Mouse (Mus musculus): ENCODE measurements around the gene Psmb10. TPM values are rescaled to one million over a fixed set of nuclear protein-coding genes. Genes with fewer than 3 reads are reported as not detected.

Psmb10 gene
- polyA plus RNA-seq, 1 experiment from 2014 or later: 50.7 TPM

GRCm38 (mm10) chr8:105900180-105900940, 37.9 kb downstream of the Psmb10 start, which contains the start of gene Pskh1:
Gene Pskh1, plus strand, starts transcription at chr8:105900441.
- H3K4me1 ChIP-seq (ENCODE audit: control insufficient read depth, insufficient read depth, low read length): peaks cover 6% of the 10 kb centered on the region
- H3K9ac ChIP-seq (replicated peaks; ENCODE audit: low read length): peak within 1 kb of the TSS; percentile 98
- under 1% methylated on average over 68 of the region's 68 CpGs for WGBS
- H3K27me3 ChIP-seq (ENCODE audit: control insufficient read depth, insufficient read depth, low read length): no peaks in the 10 kb centered on the region
- H3K9me3 ChIP-seq (ENCODE audit: control insufficient read depth, low read length): no peaks in the 10 kb centered on the region
- peak; percentile 97 for DNase-seq
- peak within 1 kb of the TSS; percentile 89 for H3K4me2 ChIP-seq (ENCODE audit: low read length)
- H3K4me3 ChIP-seq (replicated peaks; ENCODE audit: low read depth, low read length): peak within 1 kb of the TSS; percentile 89
- peak within 1 kb of the TSS; percentile 91 for H3K27ac ChIP-seq (replicated peaks; ENCODE audit: low read depth, low read length)
- ATAC-seq (ENCODE audit: low FRiP score, low TSS enrichment): peak; percentile 94
- 0 out of 2 replicates have a peak, but pooled peaks cover under 1% of the 10 kb centered on the region for H3K36me3 ChIP-seq (ENCODE audit: control insufficient read depth, insufficient read depth, low read length)

GRCm38 (mm10) chr8:105897801-105898480, 40.3 kb downstream of the Psmb10 start:
- WGBS: 81% methylated on average over 9 of the region's 9 CpGs
- ATAC-seq (ENCODE audit: low FRiP score, low TSS enrichment) (no peak), DNase-seq (no peak)

GRCm38 (mm10) chr8:105893339-105893738, 44.9 kb downstream of the Psmb10 start, which contains the start of gene Nrn1l:
Gene Nrn1l, plus strand, starts transcription at chr8:105893567.
- H3K9ac ChIP-seq (replicated peaks; ENCODE audit: low read length): peak within 1 kb of the TSS; percentile 17; the same call in 1 of the 2 replicates
- 0 out of 2 replicates have a peak, but pooled peaks cover 7% of the 10 kb centered on the region for H3K4me1 ChIP-seq (ENCODE audit: control insufficient read depth, insufficient read depth, low read length)
- no peak within 1 kb of the TSS for H3K4me3 ChIP-seq (replicated peaks; ENCODE audit: low read depth, low read length)
- DNase-seq (peak; percentile 81), ATAC-seq (ENCODE audit: low FRiP score, low TSS enrichment) (peak; percentile 86)
- no peaks in the 10 kb centered on the region for H3K9me3 ChIP-seq (ENCODE audit: control insufficient read depth, low read length)
- no peaks in the 10 kb centered on the region for H3K27me3 ChIP-seq (ENCODE audit: control insufficient read depth, insufficient read depth, low read length)
- H3K4me2 ChIP-seq (ENCODE audit: low read length): peak within 1 kb of the TSS; percentile 32
- WGBS: 4% methylated on average over 11 of the region's 11 CpGs
- H3K27ac ChIP-seq (replicated peaks; ENCODE audit: low read depth, low read length): no peak within 1 kb of the TSS
- peaks cover 59% of the 10 kb centered on the region for H3K36me3 ChIP-seq (ENCODE audit: control insufficient read depth, insufficient read depth, low read length)

More at GRCm38 (mm10) chr8:105897801-105898480, 40.3 kb downstream of the Psmb10 start:
- no peaks in the 10 kb centered on the region for H3K27me3 ChIP-seq (ENCODE audit: control insufficient read depth, insufficient read depth, low read length)
- H3K4me2 ChIP-seq (ENCODE audit: low read length): no peak overlapping the region
- H3K4me3 ChIP-seq (replicated peaks; ENCODE audit: low read depth, low read length): no peak overlapping the region
- peaks cover 13% of the 10 kb centered on the region for H3K4me1 ChIP-seq (ENCODE audit: control insufficient read depth, insufficient read depth, low read length)
- no peaks in the 10 kb centered on the region for H3K9me3 ChIP-seq (ENCODE audit: control insufficient read depth, low read length)
- H3K27ac ChIP-seq (replicated peaks; ENCODE audit: low read depth, low read length): no peak overlapping the region
- H3K9ac ChIP-seq (replicated peaks; ENCODE audit: low read length): no peak overlapping the region
- H3K36me3 ChIP-seq (ENCODE audit: control insufficient read depth, insufficient read depth, low read length): peaks cover 13% of the 10 kb centered on the region

- Histone ChIP-seq H3K36me3 (ENCODE audit: control insufficient read depth, insufficient read depth, low read length) (peaks cover 68% of the 10 kb centered on the region), H3K4me3 (replicated peaks; ENCODE audit: low read depth, low read length) (no peak overlapping the region), H3K27ac (replicated peaks; ENCODE audit: low read depth, low read length) (no peak overlapping the region), H3K9me3 (ENCODE audit: control insufficient read depth, low read length) (no peaks in the 10 kb centered on the region), H3K4me1 (ENCODE audit: control insufficient read depth, insufficient read depth, low read length) (0 out of 2 replicates have a peak, but pooled peaks cover 7% of the 10 kb centered on the region), H3K9ac (replicated peaks; ENCODE audit: low read length) (no peak overlapping the region), H3K27me3 (ENCODE audit: control insufficient read depth, insufficient read depth, low read length) (no peaks in the 10 kb centered on the region), H3K4me2 (ENCODE audit: low read length) (no peak overlapping the region)
- ATAC-seq (ENCODE audit: low FRiP score, low TSS enrichment): no peak
- peak; percentile 57 for DNase-seq
- 89% methylated on average over 6 of the region's 6 CpGs for WGBS
Measured at GRCm38 (mm10) chr8:105892432-105892831, 45.8 kb downstream of the Psmb10 start.

- H3K4me2 ChIP-seq (ENCODE audit: low read length): no peak overlapping the region
- no peak overlapping the region for H3K4me3 ChIP-seq (replicated peaks; ENCODE audit: low read depth, low read length)
- whole genome bisulfite sequencing: 94% methylated on average over 6 of the region's 6 CpGs
- H3K36me3 ChIP-seq (ENCODE audit: control insufficient read depth, insufficient read depth, low read length): peaks cover 84% of the 10 kb centered on the region
- no peaks in the 10 kb centered on the region for H3K27me3 ChIP-seq (ENCODE audit: control insufficient read depth, insufficient read depth, low read length)
- DNase-seq (no peak), ATAC-seq (ENCODE audit: low FRiP score, low TSS enrichment) (no peak)
- no peak overlapping the region for H3K9ac ChIP-seq (replicated peaks; ENCODE audit: low read length)
- H3K4me1 ChIP-seq (ENCODE audit: control insufficient read depth, insufficient read depth, low read length): 0 out of 2 replicates have a peak, but pooled peaks cover 7% of the 10 kb centered on the region
- H3K9me3 ChIP-seq (ENCODE audit: control insufficient read depth, low read length): no peaks in the 10 kb centered on the region
- H3K27ac ChIP-seq (replicated peaks; ENCODE audit: low read depth, low read length): no peak overlapping the region
Measured at GRCm38 (mm10) chr8:105890870-105891269, 47.4 kb downstream of the Psmb10 start.

GRCm38 (mm10) chr8:105889756-105890465, 48.3 kb downstream of the Psmb10 start:
- WGBS: 96% methylated on average over 12 of the region's 12 CpGs
- ATAC-seq (ENCODE audit: low FRiP score, low TSS enrichment): no peak
- Histone ChIP-seq H3K4me1 (ENCODE audit: control insufficient read depth, insufficient read depth, low read length) (0 out of 2 replicates have a peak, but pooled peaks cover 7% of the 10 kb centered on the region), H3K36me3 (ENCODE audit: control insufficient read depth, insufficient read depth, low read length) (peaks cover 88% of the 10 kb centered on the region), H3K9me3 (ENCODE audit: control insufficient read depth, low read length) (no peaks in the 10 kb centered on the region), H3K4me2 (ENCODE audit: low read length) (no peak overlapping the region), H3K4me3 (replicated peaks; ENCODE audit: low read depth, low read length) (no peak overlapping the region), H3K9ac (replicated peaks; ENCODE audit: low read length) (no peak overlapping the region), H3K27ac (replicated peaks; ENCODE audit: low read depth, low read length) (no peak overlapping the region), H3K27me3 (ENCODE audit: control insufficient read depth, insufficient read depth, low read length) (no peaks in the 10 kb centered on the region)
- no peak for DNase-seq

Small RNA genes within 50 kb of the gene (microRNA-seq; reads per million reads assigned to microRNA genes)
- gene Mir7074: not detected

Other genes with a start within 250 kb of the Psmb10 start
- 86.3 and 106 TPM in 2 replicates for gene Acd, start 237.3 kb downstream of the Psmb10 start, polyA plus RNA-seq (2014; fragmentation: Nextera tagmentation; extraction: Ambion mirVana)
- gene Pard6a, start 237.3 kb downstream of the Psmb10 start, polyA plus RNA-seq (2014; fragmentation: Nextera tagmentation; extraction: Ambion mirVana): 51.2 and 53.4 TPM in 2 replicates
- gene 4933405L10Rik, start 230.8 kb downstream of the Psmb10 start, polyA plus RNA-seq (2014; fragmentation: Nextera tagmentation; extraction: Ambion mirVana): 0.41 TPM in 1 of 2 replicates, not detected in the other
- 13.8 and 13.9 TPM in 2 replicates for gene Enkd1, start 230.2 kb downstream of the Psmb10 start, polyA plus RNA-seq (2014; fragmentation: Nextera tagmentation; extraction: Ambion mirVana)
- gene Gfod2, start 179.8 kb downstream of the Psmb10 start, polyA plus RNA-seq (2014; fragmentation: Nextera tagmentation; extraction: Ambion mirVana): 75.4 and 77.8 TPM in 2 replicates
- gene Ranbp10, start 111.1 kb downstream of the Psmb10 start, polyA plus RNA-seq (2014; fragmentation: Nextera tagmentation; extraction: Ambion mirVana): 12.3 and 12.5 TPM in 2 replicates
- 0.24 and 0.32 TPM in 2 replicates for gene Tsnaxip1, start 110.7 kb downstream of the Psmb10 start, polyA plus RNA-seq (2014; fragmentation: Nextera tagmentation; extraction: Ambion mirVana)
- 46.7 and 55.7 TPM in 2 replicates for gene Cenpt, start 85.2 kb downstream of the Psmb10 start, polyA plus RNA-seq (2014; fragmentation: Nextera tagmentation; extraction: Ambion mirVana)
- gene Thap11, start 83.3 kb downstream of the Psmb10 start, polyA plus RNA-seq (2014; fragmentation: Nextera tagmentation; extraction: Ambion mirVana): 49.8 and 51.5 TPM in 2 replicates
- 217 and 221 TPM in 2 replicates for gene Nutf2, start 77.9 kb downstream of the Psmb10 start, polyA plus RNA-seq (2014; fragmentation: Nextera tagmentation; extraction: Ambion mirVana)
- 47.8 and 49.2 TPM in 2 replicates for gene Edc4, start 57.6 kb downstream of the Psmb10 start, polyA plus RNA-seq (2014; fragmentation: Nextera tagmentation; extraction: Ambion mirVana)
- gene Nrn1l, start 44.9 kb downstream of the Psmb10 start, polyA plus RNA-seq (2014; fragmentation: Nextera tagmentation; extraction: Ambion mirVana): 0.78 TPM in 1 of 2 replicates, not detected in the other
- gene Pskh1, start 38.0 kb downstream of the Psmb10 start, polyA plus RNA-seq (2014; fragmentation: Nextera tagmentation; extraction: Ambion mirVana): 7.9 and 10.7 TPM in 2 replicates
- 2.0 and 4.4 TPM in 2 replicates for gene Ctrl, start 4.6 kb downstream of the Psmb10 start, polyA plus RNA-seq (2014; fragmentation: Nextera tagmentation; extraction: Ambion mirVana)
- gene Lcat, start 4.9 kb upstream of the Psmb10 start, polyA plus RNA-seq (2014; fragmentation: Nextera tagmentation; extraction: Ambion mirVana): 1.0 and 1.5 TPM in 2 replicates
- gene Slc12a4, start 27.7 kb upstream of the Psmb10 start, polyA plus RNA-seq (2014; fragmentation: Nextera tagmentation; extraction: Ambion mirVana): 3.7 and 5.2 TPM in 2 replicates
- not detected in 2 replicates for gene Dpep3, start 41.0 kb upstream of the Psmb10 start, polyA plus RNA-seq (2014; fragmentation: Nextera tagmentation; extraction: Ambion mirVana)
- gene Dus2, start 52.9 kb upstream of the Psmb10 start, polyA plus RNA-seq (2014; fragmentation: Nextera tagmentation; extraction: Ambion mirVana): 23.1 and 23.2 TPM in 2 replicates
- not detected in 2 replicates for gene Dpep2nb, start 67.5 kb upstream of the Psmb10 start, polyA plus RNA-seq (2014; fragmentation: Nextera tagmentation; extraction: Ambion mirVana)
- gene Ddx28, start 73.4 kb upstream of the Psmb10 start, polyA plus RNA-seq (2014; fragmentation: Nextera tagmentation; extraction: Ambion mirVana): 17.7 and 21.1 TPM in 2 replicates
- 3.1 and 3.4 TPM in 2 replicates for gene Nfatc3, start 120.4 kb upstream of the Psmb10 start, polyA plus RNA-seq (2014; fragmentation: Nextera tagmentation; extraction: Ambion mirVana)
- 0.25 TPM in 1 of 2 replicates, not detected in the other for gene Esrp2, start 198.5 kb upstream of the Psmb10 start, polyA plus RNA-seq (2014; fragmentation: Nextera tagmentation; extraction: Ambion mirVana)
- 6.5 and 16.0 TPM in 2 replicates for gene Pla2g15, start 212.0 kb upstream of the Psmb10 start, polyA plus RNA-seq (2014; fragmentation: Nextera tagmentation; extraction: Ambion mirVana)
- 76.1 and 77.8 TPM in 2 replicates for gene Slc7a6, start 230.4 kb upstream of the Psmb10 start, polyA plus RNA-seq (2014; fragmentation: Nextera tagmentation; extraction: Ambion mirVana)